8 mouse cellular contexts compared by ENCODE assay signal in genomic region chr15:102100161-102100981, GRCm38 (mm10). TPM values are rescaled to one million over a fixed set of nuclear protein-coding genes. Genes with fewer than 3 reads are reported as not detected.
DNase-seq lines count a peak whose midpoint lies in the region; ATAC-seq and TF ChIP-seq lines count a peak whose summit lies in the region.

TSS of gene Tns2 (plus strand) at chr15:102100413.

- H3K27ac ChIP-seq in bone marrow, adult 2 months (ENCODE audit: control insufficient read depth, insufficient read depth, low read depth, low read length, poor library complexity): peak within 1 kb of the TSS; percentile 15; the same call in 1 of the 2 replicates
- peak within 1 kb of the TSS; percentile 86 to 95 for H3K27ac ChIP-seq in heart, embryonic 14.5 days (replicated peaks in 1 of 2; ENCODE audit: control insufficient read depth in 1 of 2, insufficient read depth in 1 of 2, low read depth in 2 of 2, low read length in 2 of 2)
- H3K27ac ChIP-seq in liver, embryonic 16.5 days (ENCODE audit: low read length): peak within 1 kb of the TSS; percentile 50
- peak within 1 kb of the TSS; percentile 84 for H3K27ac ChIP-seq in neural tube, embryonic 13.5 days (replicated peaks)

- DNase-seq in CD4-positive, CD25-positive, alpha-beta regulatory T cell, adult 2 months (ENCODE audit: low read depth, low spot score): peak; percentile 69
- peak; percentile 92 for DNase-seq in kidney, postnatal 14 days
- peak; percentile 80 for DNase-seq in testis, postnatal 14 days (ENCODE audit: low spot score)

- peak within 1 kb of the TSS; percentile 79 for H3K9ac ChIP-seq in heart, embryonic 14.5 days (ENCODE audit: low read length)
- peak within 1 kb of the TSS; percentile 44 for H3K9ac ChIP-seq in liver, embryonic 16.5 days (ENCODE audit: low read depth, low read length)
- H3K9ac ChIP-seq in neural tube, embryonic 13.5 days: peak within 1 kb of the TSS; percentile 71

- WGBS in bone marrow, adult 2 months: under 1% methylated on average over 81 of the region's 82 CpGs
- WGBS in heart, embryonic 14.5 days: under 1% methylated on average over 60 of the region's 82 CpGs
- WGBS in liver, embryonic 16.5 days (ENCODE audit: insufficient replicate concordance): under 1% methylated on average over 73 of the region's 82 CpGs
- 1% methylated on average over 52 of the region's 82 CpGs for whole genome bisulfite sequencing in neural tube, embryonic 13.5 days

- peak; percentile 10; the same call in 1 of the 2 replicates for TF ChIP-seq CTCF in bone marrow, adult 2 months (IDR thresholded peaks at IDR 0.05; ENCODE audit: control insufficient read depth, insufficient read depth, low read length)

- peak within 1 kb of the TSS; percentile 90 for H3K4me2 ChIP-seq in heart, embryonic 14.5 days (ENCODE audit: low read length)
- H3K4me2 ChIP-seq in liver, embryonic 16.5 days (ENCODE audit: low read depth, low read length): peak within 1 kb of the TSS; percentile 86
- peak within 1 kb of the TSS; percentile 78 for H3K4me2 ChIP-seq in neural tube, embryonic 13.5 days

- H3K36me3 ChIP-seq in erythroblast, embryonic 14.5 days (ENCODE audit: control insufficient read depth): peaks cover 33% of the 10 kb centered on the region
- H3K36me3 ChIP-seq in heart, embryonic 14.5 days (ENCODE audit: control insufficient read depth, insufficient read depth, low read length): peaks cover 31% of the 10 kb centered on the region
- peaks cover 5% of the 10 kb centered on the region for H3K36me3 ChIP-seq in liver, embryonic 16.5 days (ENCODE audit: control insufficient read depth, insufficient read depth)
- peaks cover 30% of the 10 kb centered on the region for H3K36me3 ChIP-seq in neural tube, embryonic 13.5 days

- peak; percentile 61 for ATAC-seq in heart, embryonic 14.5 days (ENCODE audit: insufficient number of reproducible peaks, insufficient read depth, low FRiP score, low read depth)
- peak; percentile 63 for ATAC-seq in liver, embryonic 16.5 days (ENCODE audit: low read depth)
- peak; percentile 44 for ATAC-seq in neural tube, embryonic 13.5 days (ENCODE audit: low read depth)

- H3K4me1 ChIP-seq in bone marrow, adult 2 months (ENCODE audit: control insufficient read depth, insufficient read depth, low read length): peaks cover 2% of the 10 kb centered on the region; the same call in 1 of the 2 replicates
- H3K4me1 ChIP-seq in erythroblast, embryonic 14.5 days (ENCODE audit: control insufficient read depth): peaks cover 30% of the 10 kb centered on the region
- peaks cover 50 to 70% of the 10 kb centered on the region in 2 experiments for H3K4me1 ChIP-seq in heart, embryonic 14.5 days (ENCODE audit: control insufficient read depth in 2 of 2, insufficient read depth in 2 of 2, low read length in 2 of 2)
- H3K4me1 ChIP-seq in liver, embryonic 16.5 days (ENCODE audit: control insufficient read depth, low read depth, low read length): peaks cover 31% of the 10 kb centered on the region
- H3K4me1 ChIP-seq in neural tube, embryonic 13.5 days (replicated peaks): peaks cover 74% of the 10 kb centered on the region

- no peaks in the 10 kb centered on the region for H3K9me3 ChIP-seq in erythroblast, embryonic 14.5 days (ENCODE audit: control insufficient read depth, low read length)
- H3K9me3 ChIP-seq in heart, embryonic 14.5 days (ENCODE audit: control insufficient read depth, low read length): no peaks in the 10 kb centered on the region
- H3K9me3 ChIP-seq in liver, embryonic 16.5 days (replicated peaks; ENCODE audit: control insufficient read depth, low read length): no peaks in the 10 kb centered on the region
- H3K9me3 ChIP-seq in neural tube, embryonic 13.5 days: no peaks in the 10 kb centered on the region

- peaks cover 62% of the 10 kb centered on the region for H3K27me3 ChIP-seq in erythroblast, embryonic 14.5 days (ENCODE audit: control insufficient read depth)
- no peaks in the 10 kb centered on the region for H3K27me3 ChIP-seq in heart, embryonic 14.5 days (ENCODE audit: control insufficient read depth, insufficient read depth, low read length)
- peaks cover 17% of the 10 kb centered on the region for H3K27me3 ChIP-seq in liver, embryonic 16.5 days (ENCODE audit: control insufficient read depth, insufficient read depth, low read depth, low read length)
- peaks cover 54% of the 10 kb centered on the region for H3K27me3 ChIP-seq in neural tube, embryonic 13.5 days

- TF ChIP-seq POLR2A in bone marrow, adult 2 months (IDR thresholded peaks at IDR 0.05; ENCODE audit: borderline replicate concordance, control insufficient read depth, low read depth, low read length): peak; percentile 4; the same call in 1 of the 2 replicates

- peak within 1 kb of the TSS; percentile 56 for H3K4me3 ChIP-seq in bone marrow, adult 2 months (replicated peaks; ENCODE audit: control insufficient read depth, low read depth, low read length)
- peak within 1 kb of the TSS; percentile 62 for H3K4me3 ChIP-seq in erythroblast, embryonic 14.5 days (replicated peaks)
- peak within 1 kb of the TSS; percentile 50 to 54 for H3K4me3 ChIP-seq in heart, embryonic 14.5 days (ENCODE audit: control insufficient read depth in 1 of 2, insufficient read depth in 1 of 2, low read depth in 1 of 2, low read length in 2 of 2)
- peak within 1 kb of the TSS; percentile 62 for H3K4me3 ChIP-seq in liver, embryonic 16.5 days (ENCODE audit: low read depth, low read length)
- H3K4me3 ChIP-seq in neural tube, embryonic 13.5 days: peak within 1 kb of the TSS; percentile 48

RNA-seq across cellular contexts. Expression of gene Tns2, which starts in this region (rescaled TPM):
- polyA plus RNA-seq in bone marrow, adult 2 months (2011; ENCODE audit: insufficient read depth, insufficient read length, low replicate concordance, missing spikeins): 20.3 and 26.7 TPM in 2 replicates
- polyA plus RNA-seq in erythroblast, embryonic 14.5 days (2012): 0.04 and 0.05 TPM in 2 replicates
- 27.2 and 30.1 TPM in 2 replicates for polyA plus RNA-seq in heart, embryonic 14.5 days (2014; fragmentation: Nextera tagmentation; extraction: Ambion mirVana)
- polyA plus RNA-seq in liver, embryonic 16.5 days (2015; fragmentation: Nextera tagmentation; extraction: Ambion mirVana): 6.2 and 6.8 TPM in 2 replicates
- polyA plus RNA-seq in neural tube, embryonic 13.5 days (2015; fragmentation: Nextera tagmentation; extraction: Ambion mirVana): 10.5 and 15.9 TPM in 2 replicates

Comparison
In these comparisons a context has a peak if more than half of its experiments do, and no peak if none do; other contexts are left out.
1. Peak in every context shown above with its lines: DNase-seq, ATAC-seq, H3K4me3 ChIP-seq and H3K27ac ChIP-seq.
2. H3K27ac ChIP-seq: peak in every context shown above with its lines; median percentile 90 in heart, embryonic 14.5 days; 84 in neural tube, embryonic 13.5 days; 50 in liver, embryonic 16.5 days; 15 in bone marrow, adult 2 months.